Mouse (Mus musculus) MEL (cell line): ENCODE measurements around the gene Hdgfl2.

ENCODE experiments used
- CTCF ChIP-seq, 3 experiments: IDR thresholded peaks in 2 of 3; conservative IDR thresholded peaks in 1 of 3; 2 replicates each; pipeline ENCODE4 v1.5.1; 2011 to 2012; ENCODE audit warnings: low read length in 3 of 3, low read depth in 2 of 3, mild to moderate bottlenecking in 2 of 3, improper control_type of control experiment in 1 of 3, inconsistent platforms in 1 of 3, mixed read lengths in 1 of 3, moderate library complexity in 1 of 3; ENCODE audit not compliant: control insufficient read depth in 1 of 3, insufficient read depth in 1 of 3, poor library complexity in 1 of 3, severe bottlenecking in 1 of 3
- JUND ChIP-seq: IDR thresholded peaks from 2 replicates; pipeline ENCODE4 v1.6.1; 2011; ENCODE audit warnings: low read depth, mild to moderate bottlenecking, improper control_type of control experiment, low read length
- RCOR1 ChIP-seq: IDR thresholded peaks from 2 replicates; pipeline ENCODE4 v1.6.1; 2012; ENCODE audit warnings: low read depth, mild to moderate bottlenecking, inconsistent platforms, low read length, improper control_type of control experiment

DNA sequence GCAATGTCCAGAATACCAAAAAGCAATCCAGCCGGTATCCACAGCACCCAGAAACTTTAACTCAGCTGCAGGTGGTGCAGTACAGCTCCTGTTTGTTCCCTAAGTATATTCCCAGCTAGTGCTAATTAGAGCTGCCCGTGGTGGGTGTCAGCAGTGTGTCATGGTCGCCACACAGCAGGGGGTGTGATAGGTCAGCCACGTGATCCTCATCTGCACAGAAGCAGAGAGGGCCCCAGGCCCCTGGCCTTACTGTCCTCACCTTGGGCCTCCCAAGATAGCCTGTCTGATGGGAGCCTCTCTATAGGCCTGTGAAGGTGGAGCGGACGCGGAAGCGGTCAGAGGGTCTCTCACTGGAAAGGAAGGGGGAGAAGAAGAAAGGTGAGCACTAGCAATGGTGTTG is 18.7 kb downstream of the Hdgfl2 start:
- TF ChIP-seq CTCF (IDR thresholded peaks at IDR 0.05 in 2 of 3, conservative IDR thresholded peaks at IDR 0.05 in 1 of 3; ENCODE audit: control insufficient read depth in 1 of 3, insufficient read depth in 1 of 3, low read depth in 2 of 3, low read length in 3 of 3, poor library complexity in 1 of 3, severe bottlenecking in 1 of 3) (no peak), RCOR1 (no peak), JUND (no peak)
